Mouse (Mus musculus) skeletal muscle tissue, adult 2 months (tissue): ENCODE measurements around the gene Notum.

Experiments used
- DNase-seq: peaks from one replicate; pipeline ENCODE4 v3.0.0-alpha.2; 2012; ENCODE audit warnings: low read depth, low spot score

The Notum gene

GRCm38 (mm10) chr11:120633520-120634343 is 27.2 kb downstream of the Notum start, which contains the start of gene Mafg:
Mafg (minus strand) TSS chr11:120633600.
- DNase-seq, result peak; percentile 95

- DNase-seq, result peak; percentile 81
These were observed 28.1 kb downstream of the Notum start for GRCm38 (mm10) chr11:120632559-120633519.

- no peak for DNase-seq
These were observed 29.1 kb downstream of the Notum start for GRCm38 (mm10) chr11:120631726-120632448.

GRCm38 (mm10) chr11:120630881-120631725 is 29.9 kb downstream of the Notum start:
- no peak for DNase-seq

GRCm38 (mm10) chr11:120630401-120630871 is 30.5 kb downstream of the Notum start:
- no peak for DNase-seq

- peak; percentile 82 for DNase-seq
These were observed 31.1 kb downstream of the Notum start for GRCm38 (mm10) chr11:120629911-120630310.

- DNase-seq, result peak; percentile 68
These were observed 31.6 kb downstream of the Notum start for GRCm38 (mm10) chr11:120629341-120629730.

GRCm38 (mm10) chr11:120628601-120629340 is 32.2 kb downstream of the Notum start:
- no peak for DNase-seq

- DNase-seq, result no peak
These were observed 33.3 kb downstream of the Notum start for GRCm38 (mm10) chr11:120627468-120628300.

- no peak for DNase-seq
These were observed 34.0 kb downstream of the Notum start for GRCm38 (mm10) chr11:120626785-120627467.

- DNase-seq, result no peak
These were observed 35.7 kb downstream of the Notum start, which contains the start of gene Sirt7 for GRCm38 (mm10) chr11:120625152-120625775. Sirt7 (minus strand) TSS chr11:120625240.

- DNase-seq, result peak; percentile 78
These were observed 36.3 kb downstream of the Notum start for GRCm38 (mm10) chr11:120624680-120625111.

- no peak for DNase-seq
These were observed 36.9 kb downstream of the Notum start for GRCm38 (mm10) chr11:120623961-120624679.

GRCm38 (mm10) chr11:120622805-120623204 is 38.2 kb downstream of the Notum start:
- DNase-seq, result no peak

GRCm38 (mm10) chr11:120620195-120620594 is 40.8 kb downstream of the Notum start:
- DNase-seq, result no peak

- no peak for DNase-seq
These were observed 42.1 kb downstream of the Notum start for GRCm38 (mm10) chr11:120618619-120619535.
